Mouse (Mus musculus) cerebellum, postnatal 10 days (tissue): ENCODE results near the gene Olfr653.

ENCODE experiments used
- DNase-seq, 2 experiments: peaks; one replicate each; pipeline ENCODE4 v3.0.0; 2021; ENCODE audit warnings: mixed read lengths in 2 of 2

Olfr653 gene

GRCm38 (mm10) chr7:104577014-104577413, at the start of gene Olfr653:
TSS of gene Olfr653 (plus strand) at chr7:104577314.
- DNase-seq = no peak

GRCm38 (mm10) chr7:104549833-104550232, 27.3 kb upstream of the Olfr653 start, which contains the start of gene Olfr651:
TSS of gene Olfr651 (plus strand) at chr7:104550133.
- DNase-seq = no peak

GRCm38 (mm10) chr7:104552700-104553099, 24.4 kb upstream of the Olfr653 start:
- DNase-seq = no peak

- no peak for DNase-seq
These were observed 16.5 kb upstream of the Olfr653 start, which contains the start of gene Olfr652 for GRCm38 (mm10) chr7:104560601-104561000. TSS of gene Olfr652 (plus strand) at chr7:104560901.

GRCm38 (mm10) chr7:104580846-104581245, 3.7 kb downstream of the Olfr653 start:
- DNase-seq = no peak

- no peak for DNase-seq
These were observed 4.3 kb downstream of the Olfr653 start for GRCm38 (mm10) chr7:104581429-104581828.

DNA sequence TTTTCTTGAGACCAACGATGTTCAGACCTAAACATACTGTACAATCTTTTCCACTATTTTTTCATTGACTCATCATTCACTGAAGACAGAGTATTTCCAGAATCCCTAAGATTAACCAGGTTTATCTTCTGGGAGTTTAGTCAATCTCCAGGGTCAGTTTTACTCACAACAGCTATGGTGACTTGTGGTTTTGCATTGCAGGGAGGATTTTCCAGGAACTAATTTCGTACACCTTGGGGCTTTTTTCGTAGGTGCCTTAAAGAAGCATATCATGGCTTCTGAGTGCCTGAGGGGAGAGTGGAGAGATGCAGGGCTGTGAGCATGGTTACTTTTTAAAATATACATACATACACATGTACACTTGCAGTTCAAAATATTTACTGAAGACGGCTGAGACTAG, 9.6 kb downstream of the Olfr653 start, which contains the start of gene Olfr654:
TSS of gene Olfr654 (plus strand) at position 301 of the 400 bp plus-strand sequence.
- DNase-seq = no peak

DNA sequence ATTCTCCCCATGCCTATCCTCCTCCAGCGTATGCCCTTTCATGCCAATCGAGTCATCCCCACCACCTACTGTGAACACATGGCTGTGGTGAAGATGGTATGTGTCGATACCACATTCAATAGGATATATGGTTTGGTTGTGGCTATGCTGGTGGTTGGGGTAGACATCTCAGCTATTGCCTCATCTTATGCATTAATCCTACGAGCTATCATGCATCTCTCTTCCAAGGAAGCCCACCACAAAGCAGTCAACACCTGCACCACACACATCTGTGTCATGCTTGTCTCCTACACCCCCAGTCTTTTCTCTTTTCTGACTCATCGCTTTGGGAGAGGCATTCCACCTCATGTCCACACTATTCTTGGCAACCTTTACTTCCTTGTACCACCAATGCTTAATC, 11.2 kb downstream of the Olfr653 start:
- no peak for DNase-seq

DNA sequence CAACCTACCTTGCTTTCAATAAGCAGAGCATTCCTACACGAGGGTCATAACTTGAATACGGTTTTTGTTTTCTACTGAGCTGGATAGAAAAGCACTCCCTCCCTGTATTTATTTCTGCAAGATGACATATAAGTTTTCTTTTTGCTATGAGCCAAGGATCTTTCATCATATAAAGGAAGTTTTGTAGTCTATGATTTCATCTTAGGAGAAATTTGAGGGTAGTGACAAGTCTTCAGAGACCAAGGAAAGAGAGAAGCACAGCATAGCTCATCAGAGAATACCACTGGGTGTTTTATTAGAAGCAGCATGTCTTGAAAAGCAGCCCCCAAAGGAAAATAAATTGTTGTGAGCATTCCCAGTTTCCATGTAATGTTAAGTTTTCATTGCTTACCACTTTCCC, 24.6 kb downstream of the Olfr653 start, which contains the start of gene Olfr655:
TSS of gene Olfr655 (minus strand) at position 101 of the 400 bp plus-strand sequence.
- DNase-seq = no peak

DNA sequence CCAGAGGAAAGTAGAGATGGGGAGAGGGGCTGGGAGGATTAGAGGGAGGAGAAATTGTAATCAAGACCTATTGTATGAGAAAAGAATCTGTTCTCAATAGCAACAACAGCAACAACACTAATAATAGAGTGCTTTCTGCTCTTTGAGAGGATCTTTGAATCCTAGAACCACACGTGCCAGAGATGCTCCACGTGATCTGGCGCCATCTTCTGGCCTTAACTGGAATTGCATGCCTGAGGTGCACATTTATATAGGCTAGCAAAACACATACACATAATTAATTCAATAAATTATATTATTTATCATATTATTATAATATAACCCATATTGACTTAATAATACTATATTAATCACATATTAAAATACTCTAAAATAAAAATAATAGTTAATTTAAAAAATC, 26.1 kb downstream of the Olfr653 start:
- peak; percentile 2 for DNase-seq

DNA sequence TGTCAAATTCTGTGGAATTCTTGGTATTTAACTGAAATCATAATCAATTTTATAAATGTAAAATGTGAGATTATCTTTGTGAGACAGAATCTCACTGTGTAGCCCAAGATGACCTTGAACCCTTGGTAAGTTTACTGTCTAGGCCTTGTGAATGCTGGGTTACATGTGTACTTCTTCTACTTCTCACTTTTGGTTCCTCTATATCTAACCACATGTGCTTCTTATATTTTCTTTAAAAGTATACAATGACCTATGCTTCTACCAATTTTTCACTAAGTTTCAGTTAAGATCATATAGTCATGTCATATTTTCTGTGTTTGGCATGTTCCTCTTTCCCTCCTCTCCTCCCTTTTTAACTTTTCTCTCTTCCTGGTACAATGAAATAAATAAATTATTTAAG, 27.6 kb downstream of the Olfr653 start:
- DNase-seq = no peak

DNA sequence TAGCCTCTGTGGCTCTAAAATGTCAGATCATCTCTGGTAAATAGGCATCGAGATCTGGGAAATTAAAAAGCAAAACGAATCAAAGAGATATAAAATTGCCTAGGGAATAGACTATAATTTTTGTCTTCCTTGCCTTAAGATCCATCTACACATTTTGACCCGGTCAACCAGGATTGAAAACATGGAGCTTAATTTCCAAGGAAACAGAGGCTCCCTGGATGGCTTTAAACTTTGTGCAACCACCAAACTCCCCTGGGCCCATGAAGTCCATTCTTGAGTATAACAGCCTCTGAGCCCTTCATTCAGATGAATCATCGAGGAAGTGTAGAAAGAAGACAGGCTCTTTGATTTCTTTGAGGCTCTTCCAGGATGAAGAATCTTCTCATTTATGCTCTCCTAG, 36.5 kb downstream of the Olfr653 start, which contains the start of gene Olfr656:
TSS of gene Olfr656 (plus strand) at position 301 of the 400 bp plus-strand sequence.
- no peak for DNase-seq

GRCm38 (mm10) chr7:104624494-104624893, 47.4 kb downstream of the Olfr653 start, which contains the start of gene Olfr657:
TSS of gene Olfr657 (plus strand) at chr7:104624794.
- DNase-seq = no peak
